In genomic region chr11:45955127-45955627, GRCm38 (mm10) we compare ENCODE assay signal across 8 mouse cellular contexts. TPM values are rescaled to one million over a fixed set of nuclear protein-coding genes. Genes with fewer than 3 reads are reported as not detected.
DNase-seq lines count a peak whose midpoint lies in the region; ATAC-seq lines count a peak whose summit lies in the region.

TSS of gene Thg1l (minus strand) at chr11:45955494.

- H3K36me3 ChIP-seq in hindbrain, embryonic 13.5 days, result peaks cover 20% of the 10 kb centered on the region

- ATAC-seq in hindbrain, embryonic 13.5 days (ENCODE audit: low FRiP score), result peak; percentile 99

- peaks cover 5% of the 10 kb centered on the region for H3K4me1 ChIP-seq in hindbrain, embryonic 13.5 days (replicated peaks)

- peak within 1 kb of the TSS; percentile 56 for H3K4me2 ChIP-seq in hindbrain, embryonic 13.5 days

- H3K27me3 ChIP-seq in hindbrain, embryonic 13.5 days, result no peaks in the 10 kb centered on the region

- H3K4me3 ChIP-seq in hindbrain, embryonic 13.5 days, result peak within 1 kb of the TSS; percentile 53

- DNase-seq in NIH3T3 (ENCODE audit: low read depth), result peak; percentile 96
- peak; percentile 92 to 93 for DNase-seq in cerebellum, postnatal 10 days
- DNase-seq in frontal cortex, postnatal 14 days (ENCODE audit: low spot score in 2 of 2), result peak; percentile 79 to 85
- peak; percentile 77 to 94 for DNase-seq in layer of hippocampus, postnatal 25 days (ENCODE audit: extremely low spot score in 1 of 2, low spot score in 1 of 2)
- peak; percentile 94 for DNase-seq in lung, postnatal 25 days (ENCODE audit: low spot score)
- peak; percentile 94 for DNase-seq in retina, embryonic 14.5 days (ENCODE audit: low spot score)
- peak; percentile 91 for DNase-seq in thymus, postnatal 4 days

- under 1% methylated on average over 32 of the region's 32 CpGs for WGBS in hindbrain, embryonic 13.5 days

- peak within 1 kb of the TSS; percentile 65 for H3K9ac ChIP-seq in hindbrain, embryonic 13.5 days

- H3K9me3 ChIP-seq in hindbrain, embryonic 13.5 days, result no peaks in the 10 kb centered on the region

- peak within 1 kb of the TSS; percentile 82 for H3K27ac ChIP-seq in hindbrain, embryonic 13.5 days

RNA-seq across cellular contexts. Expression of gene Thg1l, which starts in this region (rescaled TPM):
- polyA plus RNA-seq in hindbrain, embryonic 13.5 days (2015; fragmentation: Nextera tagmentation; extraction: Ambion mirVana), result 10.4 and 12.0 TPM in 2 replicates
- 10 to 100 TPM in 1 of 2 experiments, 1 to 10 TPM in 1; 9.8 to 12.4 TPM for total RNA-seq in layer of hippocampus, postnatal 25 days (2021)

Comparison
In these comparisons a context has a peak if more than half of its experiments do, and no peak if none do; other contexts are left out.
1. Peak in every context shown above with its lines: DNase-seq, ATAC-seq, H3K4me3 ChIP-seq and H3K27ac ChIP-seq.